Mouse (Mus musculus): ENCODE measurements around the gene Maco1.
"Not testable (repeated sequence)": the region's sequence is repeated elsewhere in the genome, so short reads cannot be mapped to it uniquely, and the experiment has no call there.

Gene Maco1

DNA sequence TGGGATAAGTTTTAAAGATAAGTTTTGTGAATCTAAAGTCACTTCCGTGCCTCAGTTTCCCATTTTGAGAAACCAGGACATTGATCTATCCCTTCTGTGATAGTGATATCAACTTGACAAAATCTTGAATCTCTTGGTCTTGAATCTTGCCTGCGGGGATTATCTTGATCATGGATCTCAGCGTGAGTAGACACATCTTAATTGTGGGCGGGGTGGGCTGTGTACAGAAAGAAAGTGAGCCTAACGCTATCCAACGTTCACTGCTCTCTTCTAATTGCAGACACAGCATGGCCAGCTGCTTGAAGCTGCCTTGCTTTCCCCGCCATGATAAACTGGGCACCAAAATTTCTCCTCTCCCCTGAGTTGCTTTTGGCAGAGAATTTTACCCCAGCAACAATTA lies 9.9 kb upstream of the Maco1 start:
- in situ Hi-C loops (cut with MboI, MseI) = no loop called here

DNA sequence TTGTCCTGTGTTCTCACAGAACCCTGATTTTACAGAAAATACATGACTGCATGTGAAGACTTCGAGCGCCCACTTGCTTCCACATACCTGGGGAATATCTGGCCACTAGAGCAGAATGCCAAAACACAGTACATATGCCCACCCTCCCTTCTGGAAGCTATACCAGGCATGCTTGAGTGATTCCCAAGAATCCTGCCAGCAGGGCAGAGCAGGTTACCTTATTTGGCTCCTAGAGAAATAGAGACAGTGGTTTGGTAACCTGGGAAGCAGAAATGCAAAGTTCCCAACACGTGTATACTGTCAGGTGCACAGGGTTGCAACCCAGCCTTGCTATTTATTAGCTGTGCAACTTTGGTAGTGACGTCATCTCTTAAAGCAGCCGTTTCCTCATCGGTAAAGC lies 8.7 kb upstream of the Maco1 start:
- in situ Hi-C loops (cut with MboI, MseI) = no loop called here

DNA sequence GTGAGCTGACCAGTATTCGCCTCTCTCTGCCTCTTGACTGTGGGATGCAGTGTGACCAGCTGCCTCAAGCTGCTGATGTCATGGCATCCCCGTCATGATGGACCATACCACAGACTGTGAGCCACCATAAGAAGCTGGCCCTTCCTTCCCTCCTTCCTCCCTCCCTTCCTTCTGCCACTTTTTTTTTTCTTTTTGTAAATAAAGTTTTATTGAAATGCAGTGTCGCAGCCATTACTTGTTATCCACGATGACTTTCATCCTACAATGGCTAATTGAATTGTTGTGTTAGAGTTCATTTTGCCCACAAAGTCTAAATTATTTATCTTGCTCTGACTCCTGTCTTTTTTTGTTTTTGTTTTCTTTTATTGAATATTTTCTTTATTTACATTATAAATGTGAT lies 5.3 kb upstream of the Maco1 start:
- in situ Hi-C loops (cut with MboI, MseI) = loop anchor here in 1 of 2 experiments (10.0 kb wide), 1 partner anchor 1184 kb away; the partner anchor contains the start of gene Pigv

DNA sequence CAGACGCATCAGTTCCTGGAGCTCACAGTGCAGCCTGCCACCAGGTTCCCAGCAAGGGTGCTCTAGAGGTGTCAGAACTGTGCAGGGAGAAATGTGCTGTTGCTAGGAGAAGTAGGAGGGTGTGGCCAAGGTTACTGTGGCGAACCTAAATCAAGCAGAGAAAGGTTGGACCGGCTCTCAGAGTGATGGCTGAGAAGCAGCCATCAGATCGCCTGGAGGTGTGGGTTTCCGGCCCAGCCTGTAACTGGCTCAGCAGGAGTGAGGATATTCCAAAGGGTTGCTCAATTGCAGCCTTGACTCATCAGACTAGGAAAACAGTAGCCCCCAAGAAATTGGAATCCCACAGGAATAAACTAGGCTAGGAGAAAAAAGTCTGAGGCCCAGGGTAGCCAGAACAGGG lies 3.4 kb upstream of the Maco1 start:
- in situ Hi-C loops (cut with MboI, MseI) = loop anchor here in 1 of 2 experiments (10.0 kb wide), 1 partner anchor 1182 kb away; the partner anchor contains the start of gene Pigv

GRCm38 (mm10) chr4:134856056-134856455 lies 2.9 kb upstream of the Maco1 start:
- in situ Hi-C loops (cut with MboI, MseI) = loop anchor here in 1 of 2 experiments (10.0 kb wide), 1 partner anchor 1181 kb away; the partner anchor contains the start of gene Pigv

- in situ Hi-C loops (cut with MboI, MseI) = loop anchor here in 1 of 2 experiments (10.0 kb wide), 1 partner anchor 1181 kb away; the partner anchor contains the start of gene Pigv
Observed at GRCm38 (mm10) chr4:134855371-134855770, 2.2 kb upstream of the Maco1 start.

- in situ Hi-C loops (cut with MboI, MseI) = loop anchor here in 1 of 2 experiments (10.0 kb wide), 1 partner anchor 1179 kb away; the partner anchor contains the start of gene Pigv
Observed at GRCm38 (mm10) chr4:134853637-134854485, 716 bp upstream of the Maco1 start.

- in situ Hi-C loops (cut with MboI, MseI) = loop anchor here in 1 of 2 experiments (10.0 kb wide), 1 partner anchor 1178 kb away; the partner anchor contains the start of gene Pigv
Observed at GRCm38 (mm10) chr4:134852438-134853255, 498 bp downstream of the Maco1 start.

DNA sequence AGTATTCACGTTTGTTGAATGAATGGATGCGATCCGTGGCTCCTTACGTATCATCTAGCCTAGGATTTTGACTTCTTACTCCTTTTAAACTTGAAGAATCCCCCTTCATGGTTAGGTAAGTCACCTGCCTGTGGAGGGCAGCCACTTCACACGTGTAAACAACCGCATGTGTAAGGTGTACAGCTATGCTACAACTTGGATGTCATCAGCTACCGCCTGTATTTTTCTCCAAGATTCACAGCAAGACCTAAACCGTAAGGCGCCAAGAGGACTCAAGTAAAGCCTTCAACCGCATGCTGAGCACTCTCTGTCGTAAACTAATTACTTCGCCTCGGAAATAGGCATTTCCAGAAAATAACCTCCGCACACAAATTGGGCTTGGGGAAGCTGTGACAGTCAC lies 1.3 kb downstream of the Maco1 start:
- in situ Hi-C loops (cut with MboI, MseI) = loop anchor here in 1 of 2 experiments (10.0 kb wide), 1 partner anchor 1177 kb away; the partner anchor contains the start of gene Pigv

- in situ Hi-C loops (cut with MboI, MseI) = loop anchor here in 1 of 2 experiments (10.0 kb wide), 1 partner anchor 1176 kb away; the partner anchor contains the start of gene Pigv
Observed at GRCm38 (mm10) chr4:134851236-134851635, 1.9 kb downstream of the Maco1 start.

DNA sequence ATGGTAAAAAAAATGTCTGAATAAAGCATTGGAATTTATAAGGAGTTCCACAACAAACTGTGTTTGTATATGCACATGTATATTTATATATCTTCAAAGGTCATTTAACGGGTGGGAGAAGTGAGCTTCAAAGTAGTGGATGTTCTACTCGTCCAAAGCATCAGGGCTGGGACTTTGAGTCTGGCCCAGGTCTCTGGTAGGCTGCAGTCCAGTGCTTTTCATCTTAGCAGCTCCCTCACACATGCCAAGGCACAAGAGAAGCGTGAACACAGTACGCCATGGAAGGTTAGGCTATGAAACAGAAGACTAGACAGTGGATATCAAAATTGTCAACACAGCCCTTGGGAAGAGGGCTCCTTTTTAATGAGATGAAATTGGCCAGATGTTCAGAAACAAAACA lies 2.6 kb downstream of the Maco1 start:
- in situ Hi-C loops (cut with MboI, MseI) = loop anchor here in 1 of 2 experiments (10.0 kb wide), 1 partner anchor 1176 kb away; the partner anchor contains the start of gene Pigv

GRCm38 (mm10) chr4:134847587-134847986 lies 5.6 kb downstream of the Maco1 start:
- in situ Hi-C loops (cut with MboI, MseI) = no loop called here

DNA sequence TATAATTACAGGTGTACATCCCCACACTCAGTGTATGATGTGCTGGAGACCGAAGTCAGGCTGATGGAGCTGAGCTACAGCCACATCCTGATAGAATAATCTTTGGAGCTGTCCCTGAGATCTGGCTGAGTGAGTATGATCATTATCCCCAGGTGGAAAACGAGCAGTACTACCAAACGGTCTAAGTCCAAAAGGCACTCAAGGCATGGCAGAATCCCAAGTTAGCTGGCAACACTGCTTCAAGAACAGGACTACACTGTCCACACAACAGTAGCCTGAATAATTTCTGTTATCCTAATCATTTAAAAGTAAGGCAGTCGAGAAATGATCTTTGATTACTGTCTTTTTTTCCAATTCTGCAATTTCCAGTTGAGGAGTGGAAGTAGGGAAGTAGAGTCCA lies 9.6 kb downstream of the Maco1 start:
- in situ Hi-C loops (cut with MboI, MseI) = no loop called here

DNA sequence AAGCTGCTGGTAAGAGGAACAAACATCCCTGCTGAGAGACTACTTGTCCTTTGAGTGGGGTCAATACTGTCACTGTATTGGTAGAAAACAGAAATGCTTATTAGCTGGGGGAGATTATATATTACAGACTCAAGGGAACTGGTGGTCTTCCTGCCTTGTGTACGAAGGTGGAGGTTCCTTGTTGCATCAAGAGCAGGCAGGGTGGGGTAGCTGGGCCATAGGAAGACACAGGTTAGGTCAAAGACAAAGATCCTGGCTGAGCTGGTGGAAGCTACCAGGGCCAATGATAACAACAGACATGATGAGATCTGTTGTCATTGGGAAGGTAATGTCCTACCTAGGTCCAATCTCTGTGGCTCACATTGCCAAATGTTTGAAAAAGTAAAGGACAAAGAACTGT lies 12.9 kb downstream of the Maco1 start:
- in situ Hi-C loops (cut with MboI, MseI) = no loop called here

DNA sequence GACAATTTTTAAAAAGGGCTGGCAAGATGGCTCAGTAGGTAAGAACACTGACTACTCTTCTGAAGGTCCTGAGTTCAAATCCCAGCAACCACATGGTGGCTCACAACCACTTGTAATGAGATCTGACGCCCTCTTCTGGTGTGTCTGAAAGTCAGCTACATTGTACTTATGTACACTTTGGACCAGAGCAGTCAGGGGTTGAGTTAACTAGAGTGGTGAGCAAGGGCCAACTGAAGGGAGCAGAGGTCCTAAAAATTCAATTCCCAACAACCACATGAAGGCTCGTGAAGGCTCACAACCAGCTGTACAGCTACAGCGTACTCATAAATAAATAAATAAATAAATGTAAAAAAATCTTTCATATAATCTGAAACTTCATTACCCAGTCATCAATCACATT lies 14.4 kb downstream of the Maco1 start:
- in situ Hi-C loops (cut with MboI, MseI) = not testable (repeated sequence)

GRCm38 (mm10) chr4:134838221-134838620 lies 14.9 kb downstream of the Maco1 start:
- in situ Hi-C loops (cut with MboI, MseI) = no loop called here

GRCm38 (mm10) chr4:134835486-134835885 lies 17.7 kb downstream of the Maco1 start:
- in situ Hi-C loops (cut with MboI, MseI) = no loop called here

DNA sequence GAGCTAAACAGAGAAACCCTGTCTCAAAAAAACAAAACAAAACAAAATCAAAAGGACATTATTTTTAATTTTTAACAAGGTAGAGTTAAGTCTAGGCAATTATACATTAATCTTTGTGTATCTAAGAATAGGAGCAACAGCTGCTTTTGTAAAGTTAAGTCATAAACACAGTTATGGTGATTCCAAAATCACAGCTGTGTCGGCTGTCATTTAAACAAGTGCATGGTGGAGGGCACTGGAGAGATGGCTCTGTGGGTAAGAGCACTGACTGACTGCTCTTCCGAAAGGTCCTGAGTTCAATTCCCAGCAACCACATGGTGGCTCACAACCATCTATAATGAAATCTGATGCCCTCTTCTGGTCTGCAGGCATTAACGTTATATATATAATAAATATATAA lies 21.2 kb downstream of the Maco1 start:
- in situ Hi-C loops (cut with MboI, MseI) = no loop called here

- in situ Hi-C loops (cut with MboI, MseI) = no loop called here
Observed at GRCm38 (mm10) chr4:134827806-134828205, 25.3 kb downstream of the Maco1 start.

GRCm38 (mm10) chr4:134826348-134826747 lies 26.8 kb downstream of the Maco1 start:
- in situ Hi-C loops (cut with MboI, MseI) = no loop called here

GRCm38 (mm10) chr4:134825864-134826263 lies 27.3 kb downstream of the Maco1 start:
- in situ Hi-C loops (cut with MboI, MseI) = not testable (repeated sequence)

- in situ Hi-C loops (cut with MboI, MseI) = no loop called here
Observed at GRCm38 (mm10) chr4:134823560-134823959, 29.6 kb downstream of the Maco1 start.

Measured in T-helper 17 cell (primary cell).